Mouse (Mus musculus): ENCODE measurements at regions not wholly inside any gene's neighbourhood (a gene's known extent, or its start where the extent isn't known, plus 50 kb on each side); places are given as distances from the start of the nearest gene placed in this dataset.
"Not testable (repeated sequence)": the region's sequence is repeated elsewhere in the genome, so short reads cannot be mapped to it uniquely, and the experiment has no call there.

DNA sequence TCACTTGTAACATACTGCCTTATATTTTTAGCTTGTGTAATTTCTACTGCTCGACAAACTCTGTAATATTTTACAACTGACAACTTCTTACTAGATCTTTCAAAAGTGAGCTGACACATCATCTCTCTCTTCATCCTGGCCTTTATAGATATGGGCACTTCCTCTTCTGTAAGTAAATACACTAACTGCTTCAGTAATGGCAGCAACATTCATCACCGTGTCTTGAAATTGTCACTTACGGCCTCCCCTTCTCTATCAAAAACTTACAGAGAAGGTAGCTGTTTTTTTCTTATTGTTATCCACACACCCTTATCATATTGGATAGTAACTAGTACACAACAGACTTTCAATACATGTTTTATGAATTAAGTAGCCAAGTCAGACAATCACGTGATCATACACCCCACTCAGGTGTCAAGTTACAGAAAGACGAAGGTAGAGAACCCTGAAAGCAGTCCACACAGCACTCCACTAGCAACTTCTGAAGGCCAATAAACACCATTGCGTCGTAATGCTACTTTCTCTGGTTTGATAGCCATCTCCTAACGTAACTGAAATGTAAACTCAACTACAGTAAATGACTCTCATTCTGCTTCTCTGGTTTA, 109.5 kb upstream of the Gap43 start:
- Histone ChIP-seq H3K4me2 (replicated peaks; ENCODE audit: low read depth, low read length) (no peak overlapping the region), H3K4me1 (ENCODE audit: insufficient read depth, low read depth, low read length) (no peaks in the 10 kb centered on the region), H3K27me3 (replicated peaks; ENCODE audit: insufficient read depth, low read length) (no peaks in the 10 kb centered on the region), H3K27ac (ENCODE audit: low read length) (no peak overlapping the region), H3K36me3 (ENCODE audit: insufficient read depth, low read length) (no peaks in the 10 kb centered on the region), H3K4me3 (ENCODE audit: low read depth, low read length) (no peak overlapping the region), H3K9ac (replicated peaks; ENCODE audit: low read depth) (no peak overlapping the region), H3K9me3 (ENCODE audit: low read length) (no peaks in the 10 kb centered on the region)
- ATAC-seq (no peak), DNase-seq (ENCODE audit: low spot score) (no peak)
- no peak for TF ChIP-seq EP300 (IDR thresholded peaks at IDR 0.05)
- TF ChIP-seq CTCF (IDR thresholded peaks at IDR 0.05) = no peak
- WGBS = 76% methylated on average over 8 of the region's 8 CpGs

DNA sequence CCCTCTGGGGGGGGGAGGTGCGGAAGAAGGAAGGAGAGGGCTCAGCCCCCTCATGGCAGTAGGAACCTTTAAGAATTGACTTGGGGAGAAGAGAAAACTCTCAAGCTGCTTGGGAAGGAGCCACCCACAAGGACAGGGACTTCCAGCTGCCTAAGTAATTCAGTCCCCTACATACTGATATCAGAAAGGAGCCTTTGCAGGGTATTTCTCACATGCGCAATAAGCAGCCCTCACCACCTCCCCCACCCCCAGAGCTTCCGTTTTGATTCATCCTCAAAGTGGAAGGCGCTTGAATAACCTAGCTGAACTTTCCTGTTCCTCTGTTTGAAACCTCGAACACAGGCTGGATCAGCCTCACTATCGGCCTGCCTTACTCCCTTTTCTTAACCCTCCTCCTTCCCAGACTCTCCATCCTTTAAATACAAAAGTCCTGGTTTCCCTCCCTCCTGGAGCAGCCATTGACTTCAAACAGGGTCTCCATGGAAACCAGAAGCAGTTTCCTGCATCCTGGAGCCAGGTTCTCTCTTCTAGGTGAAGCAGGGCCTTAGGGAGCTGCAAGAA, 104.5 kb upstream of the Gap43 start:
- 30% methylated on average over 6 of the region's 6 CpGs for WGBS
- Histone ChIP-seq H3K36me3 (ENCODE audit: insufficient read depth, low read length) (no peaks in the 10 kb centered on the region), H3K4me2 (replicated peaks; ENCODE audit: low read depth, low read length) (no peak overlapping the region), H3K9me3 (ENCODE audit: low read length) (no peaks in the 10 kb centered on the region), H3K27me3 (replicated peaks; ENCODE audit: insufficient read depth, low read length) (no peaks in the 10 kb centered on the region), H3K27ac (ENCODE audit: low read length) (no peak overlapping the region), H3K4me1 (ENCODE audit: insufficient read depth, low read depth, low read length) (no peaks in the 10 kb centered on the region), H3K4me3 (ENCODE audit: low read depth, low read length) (no peak overlapping the region), H3K9ac (replicated peaks; ENCODE audit: low read depth) (no peak overlapping the region)
- ATAC-seq = no peak
- TF ChIP-seq CTCF (IDR thresholded peaks at IDR 0.05) (no peak), EP300 (IDR thresholded peaks at IDR 0.05) (no peak)
- DNase-seq (ENCODE audit: low spot score) = no peak

DNA sequence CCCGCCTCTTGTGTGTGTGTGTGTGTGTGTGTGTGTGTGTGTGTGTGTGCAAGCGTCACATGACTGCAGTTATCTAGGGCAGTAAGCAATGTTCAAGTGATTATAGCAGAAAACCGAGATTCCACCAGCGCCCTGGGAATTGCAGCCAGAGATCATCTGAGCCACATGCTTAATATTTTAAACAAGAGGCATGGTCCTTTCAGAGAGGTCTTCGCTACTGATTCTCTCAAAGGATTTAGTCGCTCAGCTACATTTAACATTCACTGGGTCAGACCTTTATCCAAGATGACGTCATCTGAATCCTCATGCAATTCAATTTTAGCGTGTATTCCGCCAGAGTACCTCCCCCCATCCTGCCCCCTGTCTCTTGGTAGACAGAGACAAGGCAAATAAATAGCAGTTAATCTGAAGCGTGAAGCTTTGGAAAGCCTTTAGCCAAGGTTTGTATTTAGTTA, 104.0 kb upstream of the Gap43 start:
- DNase-seq (ENCODE audit: low spot score) = peak; percentile 8
- H3K36me3 ChIP-seq (ENCODE audit: insufficient read depth, low read length) = no peaks in the 10 kb centered on the region
- no peak overlapping the region for H3K4me2 ChIP-seq (replicated peaks; ENCODE audit: low read depth, low read length)
- TF ChIP-seq CTCF (IDR thresholded peaks at IDR 0.05) (no peak), EP300 (IDR thresholded peaks at IDR 0.05) (no peak)
- H3K9ac ChIP-seq (replicated peaks; ENCODE audit: low read depth) = no peak overlapping the region
- 55% methylated on average over 10 of the region's 10 CpGs for WGBS
- no peaks in the 10 kb centered on the region for H3K4me1 ChIP-seq (ENCODE audit: insufficient read depth, low read depth, low read length)
- H3K27me3 ChIP-seq (replicated peaks; ENCODE audit: insufficient read depth, low read length) = no peaks in the 10 kb centered on the region
- no peak for ATAC-seq
- H3K9me3 ChIP-seq (ENCODE audit: low read length) = no peaks in the 10 kb centered on the region
- H3K27ac ChIP-seq (ENCODE audit: low read length) = no peak overlapping the region
- no peak overlapping the region for H3K4me3 ChIP-seq (ENCODE audit: low read depth, low read length)

DNA sequence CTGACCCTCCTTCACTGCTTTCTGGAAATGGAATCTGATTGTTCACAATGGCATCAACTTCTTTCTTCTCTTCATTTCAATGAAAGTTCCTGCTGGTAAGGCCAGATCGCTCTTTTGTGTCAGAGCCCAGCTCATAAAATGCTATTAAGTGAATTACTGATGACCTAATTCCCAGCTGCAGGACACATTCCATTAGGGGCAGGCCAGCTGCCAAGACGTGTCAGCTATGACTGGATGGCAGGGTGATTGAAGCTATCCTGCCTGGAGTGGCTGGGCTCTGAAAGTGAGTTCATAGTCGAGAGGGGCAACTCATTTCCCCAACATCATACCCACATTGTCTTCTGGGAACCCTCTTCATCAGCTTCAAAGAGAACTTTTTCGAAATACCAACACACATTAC, 100.4 kb upstream of the Gap43 start:
- H3K9me3 ChIP-seq (ENCODE audit: low read length) = no peaks in the 10 kb centered on the region
- no peaks in the 10 kb centered on the region for H3K36me3 ChIP-seq (ENCODE audit: insufficient read depth, low read length)
- DNase-seq (ENCODE audit: low spot score) (peak; percentile 24), ATAC-seq (peak; percentile 43)
- H3K4me2 ChIP-seq (replicated peaks; ENCODE audit: low read depth, low read length) = no peak overlapping the region
- no peak for TF ChIP-seq CTCF (IDR thresholded peaks at IDR 0.05)
- no peak for TF ChIP-seq EP300 (IDR thresholded peaks at IDR 0.05)
- H3K27me3 ChIP-seq (replicated peaks; ENCODE audit: insufficient read depth, low read length) = no peaks in the 10 kb centered on the region
- H3K4me3 ChIP-seq (ENCODE audit: low read depth, low read length) = no peak overlapping the region
- WGBS = 30% methylated on average over 4 of the region's 4 CpGs
- no peak overlapping the region for H3K27ac ChIP-seq (ENCODE audit: low read length)
- H3K9ac ChIP-seq (replicated peaks; ENCODE audit: low read depth) = no peak overlapping the region
- H3K4me1 ChIP-seq (ENCODE audit: insufficient read depth, low read depth, low read length) = no peaks in the 10 kb centered on the region

DNA sequence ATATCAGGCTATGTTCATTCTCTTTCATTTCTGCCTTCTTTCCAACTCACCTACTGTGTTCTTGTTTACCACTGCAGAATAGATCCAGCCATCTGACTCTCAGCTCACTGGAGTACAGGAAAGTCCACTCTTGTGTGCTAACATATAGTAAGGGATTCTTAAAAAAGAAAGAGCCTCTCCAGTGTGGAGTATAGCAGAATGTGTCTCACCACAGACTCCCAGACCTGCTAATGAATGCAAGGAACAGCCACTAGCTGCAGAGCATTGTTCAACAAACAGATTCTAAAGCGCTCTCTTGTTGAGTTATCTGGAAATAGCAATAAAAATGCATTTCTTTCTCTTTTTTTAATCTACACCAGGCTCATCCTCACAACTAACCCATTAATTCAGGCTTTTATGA, 91.1 kb upstream of the Gap43 start:
- Histone ChIP-seq H3K27me3 (replicated peaks; ENCODE audit: insufficient read depth, low read length) (no peaks in the 10 kb centered on the region), H3K4me2 (replicated peaks; ENCODE audit: low read depth, low read length) (no peak overlapping the region), H3K27ac (ENCODE audit: low read length) (no peak overlapping the region), H3K4me1 (ENCODE audit: insufficient read depth, low read depth, low read length) (no peaks in the 10 kb centered on the region), H3K9me3 (ENCODE audit: low read length) (no peaks in the 10 kb centered on the region), H3K36me3 (ENCODE audit: insufficient read depth, low read length) (no peaks in the 10 kb centered on the region), H3K9ac (replicated peaks; ENCODE audit: low read depth) (no peak overlapping the region), H3K4me3 (ENCODE audit: low read depth, low read length) (no peak overlapping the region)
- no peak for ATAC-seq
- WGBS = 90% methylated on average over 1 of the region's 1 CpGs
- TF ChIP-seq CTCF (IDR thresholded peaks at IDR 0.05) (no peak), EP300 (IDR thresholded peaks at IDR 0.05) (no peak)
- DNase-seq (ENCODE audit: low spot score) = no peak

DNA sequence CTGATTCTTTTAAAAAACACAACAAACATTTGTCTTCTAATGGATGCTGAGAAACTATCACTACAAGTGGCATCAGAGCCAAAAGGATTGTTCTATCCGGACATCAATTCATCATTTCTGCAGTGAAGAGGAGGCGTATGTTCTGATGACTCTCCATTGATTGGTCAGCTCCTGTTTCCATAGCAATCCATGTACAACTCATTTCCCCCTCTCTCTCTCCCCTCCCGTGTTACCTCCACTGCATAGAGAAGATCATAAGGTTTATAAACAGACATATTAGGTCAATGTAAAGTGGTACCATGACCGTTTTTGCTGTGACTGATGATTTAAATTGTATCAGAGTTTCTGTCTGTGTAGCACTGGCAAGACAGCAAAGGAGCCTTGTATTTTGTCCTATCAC, 76.2 kb upstream of the Gap43 start:
- TF ChIP-seq CTCF (IDR thresholded peaks at IDR 0.05) (no peak), EP300 (IDR thresholded peaks at IDR 0.05) (no peak)
- no peak for ATAC-seq

DNA sequence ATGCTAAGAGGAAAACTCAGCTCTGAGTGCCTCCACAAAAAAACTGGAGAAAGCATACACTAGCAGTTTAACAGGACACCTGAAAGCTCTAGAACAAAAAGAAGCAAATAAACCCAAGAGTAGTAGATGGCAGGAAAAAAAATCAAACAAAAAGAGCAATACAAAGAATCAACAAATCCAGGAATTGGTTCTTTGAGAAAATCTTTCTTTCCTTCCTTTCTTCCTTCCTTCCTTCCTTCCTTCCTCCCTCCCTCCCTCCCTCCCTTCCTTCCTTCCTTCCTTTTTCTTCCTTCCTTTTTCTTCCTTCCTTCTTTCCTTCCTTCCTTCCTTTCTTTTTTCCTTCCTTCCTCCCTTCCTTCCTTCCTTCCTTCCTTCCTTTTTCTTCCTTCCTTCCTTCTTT, 71.6 kb upstream of the Gap43 start:
- H3K27ac ChIP-seq (ENCODE audit: low read length); H3K36me3 ChIP-seq (ENCODE audit: insufficient read depth, low read length); H3K4me1 ChIP-seq (ENCODE audit: insufficient read depth, low read depth, low read length); H3K27me3 ChIP-seq (replicated peaks; ENCODE audit: insufficient read depth, low read length); H3K9ac ChIP-seq (replicated peaks; ENCODE audit: low read depth); H3K4me2 ChIP-seq (replicated peaks; ENCODE audit: low read depth, low read length); ATAC-seq; H3K4me3 ChIP-seq (ENCODE audit: low read depth, low read length); DNase-seq (ENCODE audit: low spot score); H3K9me3 ChIP-seq (ENCODE audit: low read length): not testable (repeated sequence)

More for the DNA sequence above, 76.2 kb upstream of the Gap43 start:
- no peak overlapping the region for H3K4me2 ChIP-seq (replicated peaks; ENCODE audit: low read depth, low read length)
- no peaks in the 10 kb centered on the region for H3K4me1 ChIP-seq (ENCODE audit: insufficient read depth, low read depth, low read length)
- DNase-seq (ENCODE audit: low spot score) = no peak
- H3K27me3 ChIP-seq (replicated peaks; ENCODE audit: insufficient read depth, low read length) = no peaks in the 10 kb centered on the region
- no peaks in the 10 kb centered on the region for H3K36me3 ChIP-seq (ENCODE audit: insufficient read depth, low read length)
- H3K27ac ChIP-seq (ENCODE audit: low read length) = no peak overlapping the region
- WGBS = 61% methylated on average over 4 of the region's 4 CpGs
- no peak overlapping the region for H3K4me3 ChIP-seq (ENCODE audit: low read depth, low read length)
- H3K9ac ChIP-seq (replicated peaks; ENCODE audit: low read depth) = no peak overlapping the region
- H3K9me3 ChIP-seq (ENCODE audit: low read length) = no peaks in the 10 kb centered on the region
